Mouse (Mus musculus) CH12.LX (cell line): Measurements from ENCODE around the gene Gm3435. TPM values are rescaled to one million over a fixed set of nuclear protein-coding genes. Genes with fewer than 3 reads are reported as not detected.
"Not testable (repeated sequence)": the region's sequence is repeated elsewhere in the genome, so short reads cannot be mapped to it uniquely, and the experiment has no call there.

Experiments
- DNase-seq: peaks from one replicate; pipeline ENCODE4 v3.0.0-alpha.2; 2013; ENCODE audit errors: extremely low read depth
- H3K27ac ChIP-seq: 2 replicates; pipeline ENCODE4 v1.5.1; 2012; ENCODE audit warnings: low read depth, mild to moderate bottlenecking, control low read depth, moderate library complexity; ENCODE audit not compliant: insufficient read depth
- H3K27me3 ChIP-seq: replicated peaks from 2 replicates; pipeline ENCODE3; 2012; ENCODE audit warnings: inconsistent platforms
- H3K36me3 ChIP-seq, 2 experiments: replicated peaks in 1 of 2; 2 replicates each; pipeline versions ENCODE3 to v1.6.1; 2012; ENCODE audit warnings: inconsistent platforms in 1 of 2, low read length in 1 of 2, mild to moderate bottlenecking in 1 of 2, mixed read lengths in 1 of 2, moderate library complexity in 1 of 2; ENCODE audit not compliant: control insufficient read depth in 1 of 2, insufficient read depth in 1 of 2
- H3K4me1 ChIP-seq, 2 experiments: 2 replicates each; pipeline ENCODE4 v1.6.1; 2012; ENCODE audit warnings: inconsistent platforms in 1 of 2, moderate library complexity in 1 of 2; ENCODE audit not compliant: insufficient read depth in 2 of 2, control insufficient read depth in 1 of 2
- H3K4me2 ChIP-seq: 2 replicates; pipeline ENCODE4 v1.6.1; 2012; ENCODE audit warnings: low read depth, mild to moderate bottlenecking, control low read depth; ENCODE audit not compliant: poor library complexity, insufficient read depth, severe bottlenecking
- H3K4me3 ChIP-seq, 3 experiments: fragments of 150-350 bp in 1 of 3; sonication (generic) in 1 of 3; replicated peaks in 1 of 3; 2 replicates each; pipeline versions ENCODE3 to v1.5.1; 2011 to 2012; ENCODE audit warnings: low read depth in 2 of 3, low read length in 2 of 3, mild to moderate bottlenecking in 2 of 3, moderate library complexity in 2 of 3, control low read depth in 1 of 3, improper control_type of control experiment in 1 of 3, inconsistent platforms in 1 of 3, mixed read lengths in 1 of 3; ENCODE audit not compliant: poor library complexity in 1 of 3
- H3K79me2 ChIP-seq: replicated peaks from 2 replicates; pipeline ENCODE4 v1.6.1; 2012; ENCODE audit warnings: mild to moderate bottlenecking, moderate library complexity; ENCODE audit not compliant: control insufficient read depth, poor library complexity, insufficient read depth, severe bottlenecking; ENCODE audit errors: extremely low read depth
- H3K9ac ChIP-seq: 2 replicates; pipeline ENCODE4 v1.6.1; 2012; ENCODE audit warnings: low read depth, mild to moderate bottlenecking, control low read depth, moderate library complexity; ENCODE audit not compliant: insufficient read depth
- H3K9me3 ChIP-seq: replicated peaks from 2 replicates; pipeline ENCODE3; 2012; ENCODE audit warnings: low read length, inconsistent platforms, mixed read lengths
- dilution Hi-C: fragments of 300-500 bp; cut with MboI; formaldehyde crosslinking; loops from 2 replicates; pipeline ENCODE4 v1.14.3; 2020; ENCODE audit warnings: low sequenced_read_pairs; ENCODE audit not compliant: extremely low pct_unique_long_range_greater_than_20kb, extremely low pct_ligation_motif_present
- in situ Hi-C: fragments of 300-500 bp; cut with MboI; formaldehyde crosslinking; loops from 3 replicates; pipeline ENCODE4 v1.14.3; 2019; ENCODE audit warnings: low sequenced_read_pairs, low pct_ligation_motif_present, low pct_unique_long_range_greater_than_20kb, mixed read lengths
- polyA plus RNA-seq: library from polyadenylated mRNA; unstranded; fragments of >175 nt; gene quantifications from 2 replicates; pipeline ENCODE4 v1.2.1, GENCODE M21; 2012; ENCODE audit warnings: low read depth; ENCODE audit not compliant: insufficient read length
- total RNA-seq, 2 experiments: library from RNA; depleted of rRNA; stranded (reverse); fragments of 300-350 nt in 1 of 2; fragments of >200 nt in 1 of 2; gene quantifications; 2 replicates each; pipeline ENCODE4 v1.2.3; 2012 to 2014

Gm3435 gene
- total and polyA plus RNA-seq, 3 experiments: 2.3 to 9.4 (median 4.3) TPM

DNA sequence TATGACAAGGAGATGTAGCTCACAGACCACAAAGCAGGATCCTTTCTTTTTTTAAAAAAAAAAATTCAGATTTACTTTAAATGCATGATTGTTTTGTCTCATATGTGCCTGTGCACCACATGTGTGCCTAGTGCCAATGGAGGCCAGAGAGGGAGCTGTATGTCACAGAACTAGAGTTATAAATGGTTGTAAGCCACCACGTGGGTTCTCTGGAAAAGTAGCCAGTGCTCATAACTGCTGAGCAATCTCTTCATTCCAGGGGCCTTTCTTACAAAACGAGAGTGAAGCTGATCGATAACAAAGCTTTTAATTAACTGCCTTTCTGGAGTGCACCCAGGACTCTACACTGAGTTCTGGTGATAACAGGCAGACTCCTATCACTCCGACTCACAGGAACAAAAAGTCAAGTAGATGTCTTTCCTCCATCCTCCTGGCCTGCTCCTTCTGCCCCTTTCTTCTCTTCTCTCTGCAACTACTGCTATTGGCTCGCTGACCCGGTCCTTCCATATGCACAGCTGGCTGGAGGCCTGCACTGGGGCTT, 41.5 kb upstream of the Gm3435 start:
- DNase-seq: not testable (repeated sequence)

DNA sequence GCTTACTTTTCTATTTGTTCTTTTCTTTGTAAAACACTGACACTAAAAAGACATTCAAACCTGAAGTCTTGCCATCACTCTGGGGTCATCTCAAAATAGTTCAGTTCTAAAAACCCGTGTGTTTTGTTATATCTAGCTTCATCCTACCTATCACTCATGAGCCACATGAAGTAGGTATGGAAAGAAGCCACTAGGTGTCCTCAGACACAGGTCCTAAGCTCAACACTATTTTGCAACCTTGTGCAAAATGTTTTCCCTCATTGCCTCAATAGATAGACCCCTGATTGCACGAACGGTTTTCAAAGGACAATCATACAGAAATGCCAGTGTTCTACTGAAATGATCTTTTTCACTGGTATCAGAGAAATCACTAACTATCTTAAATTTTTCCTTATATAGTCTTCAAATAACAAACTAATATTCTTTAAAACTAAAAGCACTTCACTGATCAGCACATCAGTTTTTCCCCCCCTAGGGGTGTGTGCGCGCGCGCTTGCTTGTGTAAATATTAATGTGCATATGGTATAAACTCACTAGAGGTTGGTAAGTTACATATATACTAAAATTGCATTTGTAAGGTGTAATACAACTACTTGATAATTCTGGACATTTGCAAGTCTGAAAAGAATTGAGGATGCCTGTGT, 32.1 kb upstream of the Gm3435 start:
- dilution Hi-C loops, DNase-seq: not testable (repeated sequence)
- H3K9ac ChIP-seq: peak overlapping the region; percentile 48; the same call in 1 of the 2 replicates

More for the DNA sequence above, 41.5 kb upstream of the Gm3435 start:
- H3K4me3 ChIP-seq, in situ Hi-C loops, H3K9me3 ChIP-seq, H3K4me2 ChIP-seq, H3K79me2 ChIP-seq, H3K27me3 ChIP-seq, H3K4me1 ChIP-seq, H3K36me3 ChIP-seq, dilution Hi-C loops, H3K9ac ChIP-seq, H3K27ac ChIP-seq: not testable (repeated sequence)

DNA sequence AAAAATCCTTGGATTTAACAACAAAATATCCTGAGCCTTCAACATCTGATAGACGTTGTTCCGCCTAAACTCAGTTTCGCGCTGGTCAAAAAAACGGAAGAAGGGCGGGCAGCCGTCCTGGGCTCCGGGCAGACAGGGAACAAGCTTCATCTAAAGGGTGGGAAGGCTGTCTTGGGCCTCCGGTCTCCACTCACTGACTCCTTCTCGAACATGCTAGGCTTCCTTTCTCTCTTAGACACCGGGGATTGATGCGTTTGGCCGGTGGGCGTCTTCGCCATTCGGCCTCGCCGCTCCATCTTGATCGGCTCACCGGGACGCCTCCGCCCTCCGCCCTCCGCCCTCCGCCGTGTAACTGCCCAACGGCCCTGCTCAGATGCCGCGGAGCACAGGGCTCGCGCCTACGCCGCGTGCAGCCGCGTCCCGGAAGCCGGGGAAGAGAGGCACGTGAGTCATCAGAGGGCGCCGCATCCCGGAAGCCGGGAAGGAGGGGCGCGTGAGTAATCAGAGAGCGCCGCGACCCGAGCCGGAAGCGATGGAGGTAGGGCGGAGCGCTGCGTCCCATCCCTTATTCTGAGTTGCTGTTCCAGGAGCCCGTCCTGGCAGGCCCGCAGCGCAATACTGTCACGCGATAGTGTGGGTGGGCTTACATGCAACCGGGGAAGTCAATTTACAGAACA, 31.5 kb upstream of the Gm3435 start, which contains the start of the genes 9030025P20Rik and Gm3417:
Gene 9030025P20Rik, plus strand, starts transcription at position 107 of the 677 bp plus-strand sequence.
Gene Gm3417, minus strand, starts transcription at position 429 of the 677 bp plus-strand sequence.
- H3K79me2 ChIP-seq, DNase-seq, H3K27ac ChIP-seq, H3K36me3 ChIP-seq, H3K27me3 ChIP-seq, H3K4me2 ChIP-seq, H3K9me3 ChIP-seq, in situ Hi-C loops, H3K4me1 ChIP-seq, dilution Hi-C loops: not testable (repeated sequence)
- H3K4me3 ChIP-seq: peak within 1 kb of the TSS in 1 of 3 experiments; percentile 34
- H3K9ac ChIP-seq: peak within 1 kb of the TSS; percentile 48; the same call in 1 of the 2 replicates

More for the DNA sequence above, 32.1 kb upstream of the Gm3435 start:
- H3K9me3 ChIP-seq, H3K4me2 ChIP-seq, H3K27ac ChIP-seq, H3K79me2 ChIP-seq, H3K36me3 ChIP-seq, H3K27me3 ChIP-seq, H3K4me1 ChIP-seq, in situ Hi-C loops: not testable (repeated sequence)
- H3K4me3 ChIP-seq: peak overlapping the region in 1 of 3 experiments; percentile 34

DNA sequence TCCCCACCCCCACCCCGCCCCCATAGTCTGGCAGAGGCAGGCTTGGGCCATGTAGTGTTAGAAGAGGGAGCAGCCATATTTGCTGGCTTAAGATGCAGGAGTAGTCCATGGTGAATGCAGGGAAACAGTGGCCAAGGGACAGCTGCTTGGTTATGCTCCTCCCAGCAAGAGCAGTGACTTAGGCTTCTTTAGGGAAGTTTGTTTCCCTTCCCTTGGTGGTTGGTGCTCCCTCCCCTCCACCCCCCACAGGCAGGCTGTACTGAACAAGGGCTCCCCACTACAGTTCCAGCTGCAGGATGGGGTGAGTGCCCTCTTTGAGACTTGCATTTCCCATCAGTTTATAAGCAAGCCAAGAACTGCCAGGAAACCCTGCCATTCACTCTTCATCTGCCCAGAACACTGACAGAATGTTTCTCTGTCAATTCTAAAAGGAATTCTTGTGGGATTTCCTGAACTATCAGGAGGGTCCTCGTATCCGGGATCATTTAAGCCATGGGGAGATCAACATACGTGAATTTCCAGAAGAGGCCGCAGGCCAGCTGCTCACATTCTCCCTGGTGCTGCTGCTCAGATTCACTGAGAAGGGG, 19.8 kb upstream of the Gm3435 start:
- H3K9ac ChIP-seq, H3K27me3 ChIP-seq, H3K4me1 ChIP-seq, H3K79me2 ChIP-seq, H3K9me3 ChIP-seq, dilution Hi-C loops, H3K36me3 ChIP-seq, DNase-seq, in situ Hi-C loops, H3K4me3 ChIP-seq: not testable (repeated sequence)
- peak overlapping the region; percentile 29; the same call in 1 of the 2 replicates for H3K4me2 ChIP-seq
- H3K27ac ChIP-seq: peak overlapping the region; percentile 73

DNA sequence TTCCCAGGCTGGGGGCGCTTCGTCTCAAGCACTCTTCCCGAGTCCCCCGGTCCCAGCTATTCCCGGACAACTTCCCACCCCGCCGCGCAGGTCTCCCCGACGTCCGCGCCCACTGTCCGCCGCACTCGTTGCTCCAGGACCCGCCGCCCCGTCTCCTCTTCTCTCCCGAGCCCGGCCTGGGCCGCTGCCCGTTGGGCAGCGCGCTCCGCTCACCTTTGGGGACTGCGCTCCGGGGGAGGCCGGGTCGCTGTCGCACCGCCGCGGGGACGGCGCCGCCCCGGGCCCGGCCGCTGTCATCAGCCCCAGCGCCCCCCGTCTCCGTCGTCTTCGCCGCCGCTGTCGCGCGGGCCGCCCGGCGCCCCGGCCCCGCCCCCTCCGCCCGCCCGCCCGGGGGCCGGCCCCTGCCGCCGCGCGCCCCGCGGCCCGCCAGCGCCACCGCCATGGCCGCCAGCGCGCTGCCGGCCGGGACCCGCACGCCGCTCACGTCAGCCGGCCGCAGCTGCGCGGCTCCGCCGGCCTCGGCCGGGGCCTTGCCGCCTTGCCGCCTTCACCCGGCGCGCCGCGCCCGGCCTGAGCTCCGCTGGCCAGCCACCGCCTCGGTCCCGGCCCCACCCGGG, 17.3 kb upstream of the Gm3435 start:
- dilution Hi-C loops, H3K9me3 ChIP-seq, DNase-seq, H3K79me2 ChIP-seq, H3K4me3 ChIP-seq, H3K4me2 ChIP-seq, H3K9ac ChIP-seq, H3K27me3 ChIP-seq, H3K36me3 ChIP-seq, H3K4me1 ChIP-seq, in situ Hi-C loops, H3K27ac ChIP-seq: not testable (repeated sequence)
